Mouse (Mus musculus) liver, postnatal 0 days (tissue): ENCODE measurements at regions not wholly inside any gene's neighbourhood (a gene's known extent, or its start where the extent isn't known, plus 50 kb on each side); places are given as distances from the start of the nearest gene placed in this dataset.

ENCODE experiments used
- CTCF ChIP-seq: sonication (generic); IDR thresholded peaks from 2 replicates; pipeline ENCODE4 v1.5.1; 2016; ENCODE audit warnings: antibody characterized with exemption, low read depth
- EP300 ChIP-seq: IDR thresholded peaks from 2 replicates; pipeline ENCODE4 v1.6.1; 2016; ENCODE audit warnings: antibody characterized with exemption, low read depth, mild to moderate bottlenecking

DNA sequence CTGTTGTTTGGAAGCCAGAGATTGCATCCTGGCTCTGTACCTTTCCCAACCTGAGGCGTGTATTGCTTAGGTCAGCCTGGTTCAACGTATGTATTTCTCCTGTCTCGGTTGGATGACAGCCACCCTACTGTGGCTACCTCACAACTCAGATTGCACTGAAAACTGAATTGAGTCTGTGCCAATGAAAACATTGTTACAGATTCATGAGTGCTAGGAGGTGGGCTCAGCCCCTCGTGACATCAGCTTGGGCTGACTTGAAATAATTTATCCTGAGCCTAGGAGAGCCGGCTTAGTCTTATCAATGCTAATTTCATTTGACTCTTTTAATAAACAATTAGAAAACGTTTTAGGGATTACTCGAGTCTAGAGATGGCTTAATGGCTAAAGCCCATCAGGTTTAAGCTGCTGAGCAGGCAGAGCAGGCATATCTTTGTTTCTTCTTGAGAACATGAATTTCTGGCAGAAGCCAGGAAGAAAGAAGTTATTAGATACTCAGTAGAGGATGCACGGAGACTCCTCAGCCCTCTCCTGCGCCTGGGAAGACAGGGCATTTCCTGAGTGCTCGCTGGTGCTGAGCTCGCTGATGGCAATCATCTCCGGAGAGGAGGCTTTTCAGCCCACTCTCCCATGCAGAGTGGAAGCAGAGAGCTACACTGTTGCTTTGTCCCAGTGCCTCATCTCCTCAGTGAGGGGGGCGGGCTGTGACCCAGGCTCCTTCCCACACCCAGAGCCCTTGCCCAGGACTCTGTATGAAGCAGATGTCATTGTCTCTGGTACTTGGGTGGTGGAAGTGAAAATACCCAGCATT, 120.9 kb upstream of the Trpc7 start:
- TF ChIP-seq EP300 (no peak), CTCF (no peak)
